Mouse (Mus musculus): ENCODE data around the gene Inhbc.

GRCm38 (mm10) chr10:127339683-127340576 is 30.3 kb downstream of the Inhbc start:
- TF ChIP-seq CTCF (IDR thresholded peaks at IDR 0.05; ENCODE audit: borderline replicate concordance, extremely low read depth, insufficient read depth, insufficient read length): no peak
- no peak for TF ChIP-seq POLR2A (IDR thresholded peaks at IDR 0.05; ENCODE audit: borderline replicate concordance, extremely low read depth, insufficient read depth, insufficient read length, poor library complexity, severe bottlenecking)
